Mouse (Mus musculus) liver, embryonic 14.5 days (tissue): Measurements from ENCODE around the gene Scgb1b30.
"Not testable (repeated sequence)": the region's sequence is repeated elsewhere in the genome, so short reads cannot be mapped to it uniquely, and the experiment has no call there.

Experiments
- CTCF ChIP-seq: IDR thresholded peaks from 2 replicates; pipeline ENCODE4 v1.5.1; 2016; ENCODE audit warnings: antibody characterized with exemption, low read depth, control low read depth
- EP300 ChIP-seq: IDR thresholded peaks from 2 replicates; pipeline ENCODE4 v1.6.1; 2016; ENCODE audit warnings: antibody characterized with exemption, low read depth

- not testable (repeated sequence) for TF ChIP-seq EP300, CTCF
Measured at GRCm38 (mm10) chr7:34120636-34121035, 25.4 kb downstream of the Scgb1b30 start.
